Mouse (Mus musculus) kidney, embryonic 15.5 days (tissue): ENCODE data around the gene B9d2. TPM values are rescaled to one million over a fixed set of nuclear protein-coding genes. Genes with fewer than 3 reads are reported as not detected.
"Not testable (repeated sequence)": the region's sequence is repeated elsewhere in the genome, so short reads cannot be mapped to it uniquely, and the experiment has no call there.

Experiments used
- ATAC-seq: fragments of 200-750 bp; cut with Nextera tagmentation; replicated peaks from 2 replicates; pipeline ENCODE4 v1.8.0; 2017; ENCODE audit warnings: moderate TSS enrichment; ENCODE audit not compliant: low FRiP score
- H3K27ac ChIP-seq: fragments of 300-500 bp; sonication (generic); 2 replicates; pipeline ENCODE4 v1.5.1; 2015; ENCODE audit warnings: mild to moderate bottlenecking, inconsistent platforms
- H3K27me3 ChIP-seq: fragments of 300-500 bp; sonication (generic); 2 replicates; pipeline ENCODE4 v1.6.1; 2015; ENCODE audit warnings: inconsistent platforms
- H3K36me3 ChIP-seq: fragments of 300-500 bp; sonication (generic); 2 replicates; pipeline ENCODE4 v1.6.1; 2015; ENCODE audit warnings: inconsistent platforms
- H3K4me1 ChIP-seq: fragments of 300-500 bp; sonication (generic); 2 replicates; pipeline ENCODE4 v1.6.1; 2015; ENCODE audit warnings: inconsistent platforms
- H3K4me2 ChIP-seq: fragments of 300-500 bp; sonication (generic); 2 replicates; pipeline ENCODE4 v1.6.1; 2015; ENCODE audit warnings: moderate library complexity, mild to moderate bottlenecking, inconsistent platforms
- H3K4me3 ChIP-seq: fragments of 300-500 bp; sonication (generic); replicated peaks from 2 replicates; pipeline ENCODE4 v1.5.1; 2015; ENCODE audit warnings: mild to moderate bottlenecking, inconsistent platforms
- H3K9ac ChIP-seq: fragments of 300-500 bp; sonication (generic); 2 replicates; pipeline ENCODE4 v1.6.1; 2015; ENCODE audit warnings: mild to moderate bottlenecking, inconsistent platforms
- H3K9me3 ChIP-seq: fragments of 300-500 bp; sonication (generic); replicated peaks from 2 replicates; pipeline ENCODE4 v1.6.1; 2016; ENCODE audit warnings: inconsistent platforms
- whole genome bisulfite sequencing: fragments of 180-500 bp; shearing (Covaris S2); methylation state at CpG from one replicate; pipeline ENCODE4 v1.1.7; 2015; ENCODE audit warnings: mixed read lengths; 5-methylcytosine and 5-hydroxymethylcytosine counted together
- polyA plus RNA-seq: library from polyadenylated mRNA; unstranded; fragments of >200 nt; fragmentation: Nextera tagmentation; extraction: Ambion mirVana; gene quantifications from 2 replicates; pipeline ENCODE4 v1.2.1, GENCODE M21; 2015

Gene B9d2
- polyA plus RNA-seq, 1 experiment from 2014 or later = 32.3 TPM

DNA sequence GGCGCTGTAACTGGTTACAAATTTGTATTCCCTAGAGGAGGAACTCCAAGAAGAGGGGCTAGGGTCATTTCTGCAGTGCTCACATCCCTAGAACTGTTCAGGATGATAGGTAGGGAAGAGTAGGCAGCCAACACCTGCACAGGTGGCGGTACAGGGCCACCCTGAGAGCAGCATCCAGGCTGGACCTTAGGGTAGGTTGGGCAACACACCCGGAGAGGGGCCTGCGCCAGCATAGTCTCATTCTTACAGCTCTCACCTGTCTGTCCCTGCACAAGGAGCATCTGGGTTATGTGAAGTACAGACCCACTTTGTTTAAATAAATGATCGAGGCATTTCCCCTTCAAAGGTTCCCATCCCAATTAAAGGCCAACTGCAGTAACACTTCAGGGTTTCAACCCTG is 40.2 kb downstream of the B9d2 start:
- Histone ChIP-seq H3K27ac (no peak overlapping the region), H3K4me3 (no peak overlapping the region), H3K4me2 (no peak overlapping the region), H3K4me1 (peaks cover 25% of the 10 kb centered on the region), H3K9me3 (no peaks in the 10 kb centered on the region), H3K36me3 (peaks cover 67% of the 10 kb centered on the region), H3K9ac (no peak overlapping the region), H3K27me3 (no peaks in the 10 kb centered on the region)
- 92% methylated on average over 5 of the region's 5 CpGs for WGBS
- no peak for ATAC-seq

DNA sequence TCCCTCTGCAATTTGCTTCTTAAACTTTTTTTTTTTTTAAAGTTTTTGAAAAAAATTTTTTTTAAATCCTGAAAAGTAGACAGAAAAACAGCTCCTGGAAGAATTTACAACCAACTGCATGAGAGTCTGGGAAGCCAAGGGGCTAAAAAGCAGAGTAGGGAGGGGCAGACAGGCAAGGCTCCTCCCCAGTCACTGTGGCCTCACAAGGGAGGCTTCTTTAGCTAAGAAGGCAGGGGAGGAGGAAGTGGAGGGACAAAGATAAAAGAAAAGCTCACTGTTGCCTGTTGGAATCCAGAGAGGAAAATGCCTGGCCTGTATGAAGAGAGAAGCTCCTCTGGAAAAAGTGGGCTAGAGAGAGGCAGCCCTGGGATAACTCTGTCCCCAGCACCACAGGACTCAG is 41.2 kb downstream of the B9d2 start:
- H3K27me3 ChIP-seq, H3K9ac ChIP-seq, H3K27ac ChIP-seq, H3K4me2 ChIP-seq, ATAC-seq, H3K9me3 ChIP-seq, H3K4me3 ChIP-seq: not testable (repeated sequence)
- Histone ChIP-seq H3K4me1 (peaks cover 25% of the 10 kb centered on the region), H3K36me3 (peaks cover 67% of the 10 kb centered on the region)

DNA sequence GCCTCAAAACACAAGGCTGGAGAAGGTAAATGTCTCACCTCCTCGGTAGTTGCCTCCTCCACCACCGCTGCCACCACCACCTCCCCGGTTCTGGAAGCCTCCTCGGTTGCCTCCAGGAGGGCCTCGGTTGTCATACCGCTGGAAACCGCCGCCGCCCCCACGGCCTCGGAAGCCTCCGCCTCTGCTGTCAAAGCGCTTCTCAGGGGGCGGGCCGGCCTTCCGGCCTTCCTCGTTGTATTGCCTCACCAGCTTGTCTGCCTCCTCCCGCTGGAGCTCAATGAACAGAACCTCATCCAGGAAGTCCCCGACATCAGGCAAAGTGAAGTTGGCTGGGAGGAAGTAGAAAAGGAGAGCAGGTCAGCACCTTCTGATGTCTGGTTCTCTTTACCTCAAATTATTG is 45.3 kb downstream of the B9d2 start:
- H3K27ac ChIP-seq = no peak overlapping the region
- H3K9ac ChIP-seq = no peak overlapping the region
- H3K27me3 ChIP-seq = no peaks in the 10 kb centered on the region
- H3K4me3 ChIP-seq = no peak overlapping the region
- no peak for ATAC-seq
- no peaks in the 10 kb centered on the region for H3K4me1 ChIP-seq
- no peak overlapping the region for H3K4me2 ChIP-seq
- 81% methylated on average over 19 of the region's 19 CpGs for WGBS
- peaks cover 97% of the 10 kb centered on the region for H3K36me3 ChIP-seq
- no peaks in the 10 kb centered on the region for H3K9me3 ChIP-seq

DNA sequence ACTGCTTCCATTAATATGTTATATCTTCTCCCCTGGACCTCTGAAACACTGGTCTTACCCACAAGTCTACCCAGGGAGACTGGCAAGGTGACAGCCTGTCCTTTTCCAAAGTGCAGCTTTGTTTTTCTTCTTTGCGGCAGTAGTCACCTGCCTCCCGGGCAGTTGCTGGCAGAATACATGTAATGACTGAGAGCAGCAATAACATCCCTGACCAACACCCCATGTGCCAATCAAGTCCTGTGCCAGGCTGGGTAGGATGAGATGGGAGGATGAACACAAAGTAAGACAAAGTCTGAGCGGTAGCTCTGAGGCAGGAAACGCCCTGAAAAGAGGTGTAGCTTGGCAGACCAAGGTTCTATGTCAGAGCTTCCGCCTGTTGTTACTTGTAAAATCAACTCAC is 47.2 kb downstream of the B9d2 start:
- H3K4me1 ChIP-seq = no peaks in the 10 kb centered on the region
- no peaks in the 10 kb centered on the region for H3K9me3 ChIP-seq
- no peaks in the 10 kb centered on the region for H3K27me3 ChIP-seq
- H3K9ac ChIP-seq = no peak overlapping the region
- 84% methylated on average over 5 of the region's 5 CpGs for WGBS
- no peak for ATAC-seq
- H3K4me2 ChIP-seq = no peak overlapping the region
- no peak overlapping the region for H3K27ac ChIP-seq
- peaks cover 98% of the 10 kb centered on the region for H3K36me3 ChIP-seq
- H3K4me3 ChIP-seq = no peak overlapping the region

DNA sequence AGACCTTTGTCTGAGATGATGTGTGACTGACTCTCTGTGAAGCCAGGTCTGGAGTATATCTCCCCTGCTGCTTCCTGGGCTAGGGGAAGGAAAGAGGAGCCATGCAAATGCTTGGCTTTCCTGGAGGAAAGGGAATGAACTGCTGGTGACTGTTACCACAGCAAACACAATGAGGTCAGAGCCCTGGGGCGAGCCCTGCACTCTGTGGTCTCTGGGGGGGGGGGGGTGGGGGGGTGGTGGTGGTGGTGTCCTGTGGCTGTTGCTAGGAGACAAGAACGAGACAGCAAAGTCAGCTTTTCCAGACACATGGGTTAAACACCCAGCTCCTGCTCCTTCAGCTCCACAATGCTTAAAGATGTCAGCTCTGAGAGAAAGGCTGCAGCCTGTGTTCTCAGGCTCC is 48.8 kb downstream of the B9d2 start:
- peaks cover 97% of the 10 kb centered on the region for H3K36me3 ChIP-seq
- H3K27me3 ChIP-seq = no peaks in the 10 kb centered on the region
- no peak for ATAC-seq
- WGBS = 50% methylated on average over 2 of the region's 2 CpGs
- H3K4me3 ChIP-seq = no peak overlapping the region
- H3K9ac ChIP-seq = no peak overlapping the region
- no peaks in the 10 kb centered on the region for H3K4me1 ChIP-seq
- no peak overlapping the region for H3K27ac ChIP-seq
- no peaks in the 10 kb centered on the region for H3K9me3 ChIP-seq
- H3K4me2 ChIP-seq = no peak overlapping the region

DNA sequence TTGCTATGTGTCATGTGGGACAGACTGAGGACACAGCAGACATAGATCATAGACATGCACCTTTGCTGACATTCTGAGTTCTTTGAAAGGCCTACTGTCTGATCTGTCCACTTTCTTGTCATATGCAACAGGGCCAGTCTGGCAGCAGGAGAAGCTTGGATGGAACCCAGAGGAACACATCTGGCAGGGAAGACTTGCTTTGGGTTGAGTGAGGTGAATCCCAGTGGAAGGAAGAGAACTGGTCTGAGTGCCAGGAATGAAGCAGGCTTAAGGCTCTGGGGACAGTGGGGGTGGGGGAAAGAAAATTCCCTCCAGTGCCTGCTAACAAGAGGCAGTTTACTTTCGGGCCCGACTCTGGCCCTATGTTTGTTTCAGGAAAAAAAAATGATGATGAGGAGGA is 49.3 kb downstream of the B9d2 start:
- 98% methylated on average over 2 of the region's 2 CpGs for WGBS
- Histone ChIP-seq H3K4me2 (no peak overlapping the region), H3K9me3 (no peaks in the 10 kb centered on the region), H3K27me3 (no peaks in the 10 kb centered on the region), H3K9ac (no peak overlapping the region), H3K36me3 (peaks cover 97% of the 10 kb centered on the region), H3K4me3 (no peak overlapping the region), H3K27ac (no peak overlapping the region), H3K4me1 (no peaks in the 10 kb centered on the region)
- ATAC-seq = no peak

DNA sequence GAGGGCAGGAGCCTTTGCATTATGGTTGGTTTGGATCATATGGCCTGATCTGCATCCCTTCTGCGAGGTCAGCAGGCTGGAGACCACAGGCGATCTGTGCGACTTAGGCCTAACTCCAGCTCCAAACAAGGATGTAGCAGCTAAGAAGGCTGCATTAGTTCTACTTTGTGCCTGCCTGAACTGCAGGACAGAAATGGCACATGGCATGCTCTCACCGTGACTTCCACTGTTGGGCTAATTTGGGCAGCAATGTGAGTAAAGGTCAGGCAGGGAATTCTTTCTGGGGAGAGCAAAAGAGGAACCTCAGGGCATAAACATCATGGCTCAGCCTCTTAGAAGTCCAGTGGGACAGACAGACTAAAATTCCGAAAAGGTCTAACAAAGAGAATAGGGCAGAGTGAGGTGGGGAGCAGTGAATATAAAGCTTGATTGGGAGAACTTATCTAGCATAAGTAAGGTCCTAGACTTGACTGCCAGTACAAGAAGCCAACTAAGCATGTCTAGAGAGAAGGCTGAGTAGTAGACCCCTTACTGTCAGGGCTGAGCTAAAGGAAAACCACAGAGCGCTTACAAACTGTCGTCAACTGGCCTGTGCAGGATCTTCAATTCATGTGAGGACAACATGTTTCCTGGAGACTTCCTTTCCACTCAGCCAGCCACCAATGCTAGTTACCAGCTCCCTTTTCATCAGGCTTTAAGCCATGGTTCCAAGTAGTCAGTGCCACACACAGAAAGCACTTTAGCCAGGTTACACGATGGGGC is 50.9 kb downstream of the B9d2 start:
- Histone ChIP-seq H3K27me3 (no peaks in the 10 kb centered on the region), H3K27ac (no peak overlapping the region), H3K4me2 (no peak overlapping the region), H3K36me3 (peaks cover 97% of the 10 kb centered on the region), H3K4me3 (no peak overlapping the region), H3K4me1 (no peaks in the 10 kb centered on the region), H3K9ac (no peak overlapping the region), H3K9me3 (no peaks in the 10 kb centered on the region)
- WGBS = 92% methylated on average over 8 of the region's 8 CpGs
- no peak for ATAC-seq

DNA sequence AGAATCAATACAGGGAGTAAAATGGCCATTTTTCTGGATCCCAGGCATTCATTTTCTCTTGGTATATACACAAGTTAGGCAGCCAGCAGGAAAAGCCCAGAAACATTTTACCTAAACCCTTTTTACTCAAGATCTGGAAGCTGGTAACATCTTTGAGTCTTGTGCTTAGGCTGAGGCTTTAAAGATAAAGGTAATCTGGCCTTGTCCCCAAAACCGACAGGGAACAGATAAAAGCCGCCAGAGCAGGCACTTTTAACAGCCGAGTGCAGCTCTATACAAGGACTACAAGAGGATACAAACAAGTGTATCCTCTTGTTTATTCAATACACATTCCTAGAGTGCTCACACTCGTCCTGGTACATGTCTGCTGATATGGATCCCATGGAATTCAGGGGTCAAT is 54.4 kb downstream of the B9d2 start:
- H3K27ac ChIP-seq = no peak overlapping the region
- H3K27me3 ChIP-seq = no peaks in the 10 kb centered on the region
- no peak overlapping the region for H3K4me2 ChIP-seq
- no peaks in the 10 kb centered on the region for H3K4me1 ChIP-seq
- ATAC-seq = no peak
- WGBS = 77% methylated on average over 4 of the region's 4 CpGs
- no peak overlapping the region for H3K9ac ChIP-seq
- no peaks in the 10 kb centered on the region for H3K9me3 ChIP-seq
- H3K36me3 ChIP-seq = peaks cover 99% of the 10 kb centered on the region
- no peak overlapping the region for H3K4me3 ChIP-seq

Other genes with a start within 250 kb of the B9d2 start
- 3.9 and 11.4 TPM in 2 replicates for gene Ceacam1, start 203.2 kb upstream of the B9d2 start, polyA plus RNA-seq
- 0.09 TPM in 2 replicates for gene Ceacam2, start 140.9 kb upstream of the B9d2 start, polyA plus RNA-seq
- gene Erich4, start 64.9 kb upstream of the B9d2 start, polyA plus RNA-seq = 3.1 and 3.5 TPM in 2 replicates
- gene Dmac2, start 61.4 kb upstream of the B9d2 start, polyA plus RNA-seq = 50.0 and 56.1 TPM in 2 replicates
- 10.4 and 13.6 TPM in 2 replicates for gene B3gnt8, start 54.1 kb upstream of the B9d2 start, polyA plus RNA-seq
- gene Bckdha, start 21.8 kb upstream of the B9d2 start, polyA plus RNA-seq = 65.2 and 70.1 TPM in 2 replicates
- gene Exosc5, start 21.6 kb upstream of the B9d2 start, polyA plus RNA-seq = 81.2 and 87.5 TPM in 2 replicates
- gene Tmem91, start 5.6 kb upstream of the B9d2 start, polyA plus RNA-seq = 2.4 and 2.8 TPM in 2 replicates
- 3.0 and 3.1 TPM in 2 replicates for gene Tgfb1, start 6.2 kb downstream of the B9d2 start, polyA plus RNA-seq
- 22.2 and 26.2 TPM in 2 replicates for gene Ccdc97, start 38.3 kb downstream of the B9d2 start, polyA plus RNA-seq
- 61.3 and 65.0 TPM in 2 replicates for gene Hnrnpul1, start 74.0 kb downstream of the B9d2 start, polyA plus RNA-seq
- 81.9 and 91.5 TPM in 2 replicates for gene Axl, start 107.9 kb downstream of the B9d2 start, polyA plus RNA-seq
- 17.2 and 18.1 TPM in 2 replicates for gene Cyp2s1, start 136.1 kb downstream of the B9d2 start, polyA plus RNA-seq
- gene Cyp2b10, start 216.8 kb downstream of the B9d2 start, polyA plus RNA-seq = not detected in 2 replicates